Mouse (Mus musculus): Measurements from ENCODE around the gene Mdga1.

The Mdga1 gene

DNA sequence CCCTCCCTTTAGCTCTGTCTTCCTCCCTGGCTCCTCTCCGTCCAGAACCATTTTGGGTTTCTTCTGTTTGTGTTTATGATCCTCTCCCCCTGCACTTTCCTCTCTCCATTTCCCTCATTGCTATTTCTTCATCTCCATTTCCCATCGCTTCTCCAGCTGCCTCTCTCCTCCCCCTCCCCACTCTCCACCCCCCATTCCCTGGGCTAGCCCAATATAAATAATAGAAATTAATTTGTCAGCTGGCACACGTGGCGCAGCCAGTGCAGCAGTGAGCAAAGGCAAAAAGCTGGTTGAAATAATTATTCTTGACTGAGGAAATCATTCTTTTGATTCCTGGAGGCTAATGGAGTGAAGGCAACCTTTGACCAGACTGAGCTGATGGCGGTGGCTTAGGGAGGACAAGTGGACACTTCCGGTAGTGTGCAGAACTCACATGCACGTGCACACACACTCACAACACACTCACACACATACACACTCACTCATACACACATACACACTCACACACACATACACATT is at the start of gene Mdga1:
Mdga1 (minus strand) TSS at position 51 of the 519 bp plus-strand sequence.
- DNase-seq (ENCODE audit: extremely low read depth, insufficient read length, low spot score), result no peak

DNA sequence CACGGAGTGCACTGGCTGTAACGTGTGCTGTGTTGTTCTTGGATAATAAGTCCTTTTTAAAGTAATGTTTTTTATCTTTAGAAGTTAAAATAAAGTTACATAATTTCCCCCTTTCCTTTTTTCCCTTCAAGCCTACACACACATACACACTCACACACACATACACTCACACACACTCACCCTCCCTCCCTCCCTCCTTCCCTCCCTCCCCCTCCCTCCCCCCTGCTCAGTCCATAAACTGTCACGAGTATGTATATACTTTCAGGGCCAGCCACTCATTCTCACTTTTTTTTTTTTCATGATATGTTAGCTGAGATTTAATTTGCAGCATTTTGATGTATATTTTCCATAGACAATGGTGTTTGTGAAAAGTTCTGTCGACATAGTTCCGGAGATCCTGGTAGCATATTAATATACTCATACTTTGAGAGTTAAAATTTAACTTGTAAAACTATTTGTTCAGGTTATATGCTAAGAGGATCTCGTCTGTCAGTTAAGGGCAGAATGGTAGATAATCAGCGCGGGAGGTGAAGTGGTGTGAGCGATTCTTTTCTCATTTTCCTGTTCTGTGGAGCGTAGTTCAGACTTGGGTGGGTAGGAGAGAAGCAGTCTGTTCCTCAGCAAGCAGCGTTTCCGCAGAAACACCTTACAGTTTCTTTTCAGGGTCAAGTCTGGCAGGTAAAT is 49.2 kb upstream of the Mdga1 start:
- no peak for DNase-seq (ENCODE audit: extremely low read depth, insufficient read length, low spot score)

- DNase-seq (ENCODE audit: extremely low read depth, insufficient read length, low spot score), result no peak
These were observed 44.8 kb upstream of the Mdga1 start for GRCm38 (mm10) chr17:30014660-30015059.

GRCm38 (mm10) chr17:30008392-30008791 is 38.5 kb upstream of the Mdga1 start:
- DNase-seq (ENCODE audit: extremely low read depth, insufficient read length, low spot score), result no peak

DNA sequence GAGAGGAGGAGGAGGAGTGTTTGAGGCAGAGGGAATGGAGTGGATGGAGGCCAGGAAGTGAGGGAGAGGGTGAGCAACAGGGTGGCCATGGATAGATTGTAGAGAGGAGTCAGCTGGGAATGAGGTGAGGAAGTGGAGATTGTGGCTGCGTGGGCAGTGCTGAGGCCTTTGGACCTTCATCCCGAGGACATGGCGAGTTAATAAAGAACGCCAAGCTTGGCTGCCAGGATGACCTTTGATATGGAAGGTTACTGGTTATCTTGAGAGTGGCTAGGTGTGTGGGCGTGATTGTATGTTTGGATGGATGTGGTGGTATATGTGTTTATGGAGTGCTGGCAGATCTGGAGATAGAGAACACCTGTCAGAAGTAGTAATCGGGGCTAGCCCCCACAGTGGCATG is 38.0 kb upstream of the Mdga1 start:
- no peak for DNase-seq (ENCODE audit: extremely low read depth, insufficient read length, low spot score)

- DNase-seq (ENCODE audit: extremely low read depth, insufficient read length, low spot score), result no peak
These were observed 37.0 kb upstream of the Mdga1 start for GRCm38 (mm10) chr17:30006877-30007276.

DNA sequence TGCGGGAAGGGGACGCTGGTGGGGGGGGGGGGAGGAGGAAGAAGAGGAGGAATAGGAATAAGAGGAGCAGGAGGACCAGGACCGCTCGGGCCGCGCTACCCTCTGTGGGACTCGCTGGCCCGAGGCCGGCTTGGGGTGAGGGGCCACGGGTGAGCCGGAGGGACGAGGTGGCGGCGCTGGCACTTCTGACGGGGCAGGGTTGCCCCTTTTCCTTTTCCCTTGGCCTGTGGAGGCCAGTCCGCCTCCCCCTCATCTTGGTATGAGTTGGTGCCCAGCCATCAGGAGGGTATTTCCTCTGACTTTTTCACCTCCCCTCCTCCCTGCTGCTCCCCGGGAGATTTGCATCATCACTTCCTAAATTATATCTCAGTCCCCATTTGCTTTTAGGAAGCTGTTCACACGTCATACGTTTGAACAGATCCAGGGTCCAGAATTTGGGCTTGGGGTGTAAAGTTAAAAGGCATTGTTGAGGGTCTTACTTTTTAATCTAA is 35.6 kb upstream of the Mdga1 start:
- DNase-seq (ENCODE audit: extremely low read depth, insufficient read length, low spot score), result peak; percentile 68

DNA sequence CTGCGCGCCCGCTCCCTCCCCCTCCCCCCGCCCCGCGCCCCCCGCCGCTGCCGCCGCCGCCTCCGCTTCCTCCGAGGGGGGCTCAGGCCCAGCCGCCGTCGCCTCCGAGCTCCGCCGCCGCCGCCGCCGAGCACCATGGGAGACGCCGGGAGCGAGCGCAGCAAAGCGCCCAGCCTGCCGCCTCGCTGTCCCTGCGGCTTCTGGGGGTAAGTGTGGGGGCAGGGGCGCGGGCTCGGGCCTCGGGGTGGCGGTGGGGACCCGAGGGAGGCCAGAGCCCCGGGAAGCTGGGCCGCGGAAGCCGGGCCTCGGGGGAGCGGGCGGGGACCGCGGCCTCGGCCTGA is 35.2 kb upstream of the Mdga1 start:
- no peak for DNase-seq (ENCODE audit: extremely low read depth, insufficient read length, low spot score)

GRCm38 (mm10) chr17:30004203-30005102 is 34.6 kb upstream of the Mdga1 start, which contains the start of gene Zfand3:
TSS of gene Zfand3 (plus strand) at chr17:30004733.
- peak; percentile 96 for DNase-seq (ENCODE audit: extremely low read depth, insufficient read length, low spot score)

DNA sequence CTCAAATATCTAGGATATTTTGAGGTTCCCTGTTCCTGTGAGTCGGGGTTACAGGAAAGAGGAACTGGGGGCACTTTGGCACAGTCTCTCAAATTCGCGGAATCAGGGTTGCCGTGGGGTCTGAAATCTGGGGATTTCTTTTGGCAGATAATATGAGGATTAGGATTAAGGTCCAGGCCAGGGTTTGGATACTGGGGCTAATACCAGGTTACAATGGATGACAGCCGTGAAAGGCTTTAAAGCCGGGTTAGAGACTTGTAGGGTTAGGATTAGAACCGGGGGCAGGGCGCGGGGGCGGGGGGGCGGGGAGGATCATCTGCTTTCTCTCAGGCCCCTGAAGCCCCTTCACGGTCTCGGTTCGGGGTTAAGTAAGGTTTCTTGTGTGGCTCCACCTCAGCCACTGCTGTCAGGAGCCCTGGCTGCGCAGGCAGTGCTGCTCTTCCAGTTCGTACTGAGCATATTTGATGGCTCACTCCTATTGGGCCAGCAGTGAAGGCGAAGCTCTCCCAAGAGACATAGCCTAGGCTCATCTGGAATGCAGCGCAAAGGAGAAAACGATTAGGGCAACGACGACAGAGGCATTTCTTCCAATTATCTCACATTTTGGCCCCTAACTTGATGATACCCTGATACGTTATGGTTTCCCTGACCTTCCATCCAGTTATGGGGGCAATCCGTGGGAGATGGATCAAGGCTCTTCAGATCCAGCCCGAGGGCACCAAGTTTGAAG is 28.8 kb upstream of the Mdga1 start:
- DNase-seq (ENCODE audit: extremely low read depth, insufficient read length, low spot score), result no peak

- no peak for DNase-seq (ENCODE audit: extremely low read depth, insufficient read length, low spot score)
These were observed 27.8 kb upstream of the Mdga1 start for GRCm38 (mm10) chr17:29997726-29998125.

DNA sequence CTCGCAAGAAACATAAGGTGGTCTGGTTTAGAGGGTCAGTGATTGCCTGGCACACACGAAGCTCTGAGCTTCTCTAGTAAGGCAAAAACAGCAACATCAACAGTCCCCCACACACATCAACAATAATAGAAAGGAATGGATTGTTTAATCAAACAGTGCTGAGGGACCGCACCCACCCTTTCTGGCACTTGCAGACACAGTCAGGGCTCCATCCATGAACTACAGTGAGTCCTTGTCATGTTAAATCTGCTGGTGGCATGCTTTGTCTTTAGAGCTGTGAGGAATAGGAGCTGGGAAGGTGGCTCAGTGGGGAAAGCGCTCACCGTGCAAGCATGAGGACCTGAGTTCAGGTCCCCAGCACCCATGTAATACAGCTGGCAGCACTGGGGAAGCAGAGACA is 26.1 kb upstream of the Mdga1 start:
- DNase-seq (ENCODE audit: extremely low read depth, insufficient read length, low spot score), result no peak

DNA sequence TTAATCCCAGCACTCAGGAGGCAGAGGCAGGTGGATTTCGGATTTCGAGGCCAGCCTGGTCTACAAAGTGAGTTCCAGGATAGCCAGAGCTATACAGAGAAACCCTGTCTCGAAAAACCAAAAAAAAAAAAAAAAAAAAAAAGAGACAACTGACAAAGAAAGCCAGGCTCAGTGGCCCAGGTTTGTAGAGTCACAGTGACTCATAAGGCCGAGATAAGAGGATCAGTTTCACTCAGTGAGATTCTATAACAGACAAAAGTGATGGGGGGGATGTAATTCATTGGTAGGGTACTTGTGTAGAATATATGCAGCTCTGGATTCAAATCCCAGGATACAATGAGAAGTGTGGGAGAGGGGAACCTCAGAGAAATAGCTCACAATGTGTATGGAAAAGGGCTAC is 24.6 kb upstream of the Mdga1 start:
- no peak for DNase-seq (ENCODE audit: extremely low read depth, insufficient read length, low spot score)

DNA sequence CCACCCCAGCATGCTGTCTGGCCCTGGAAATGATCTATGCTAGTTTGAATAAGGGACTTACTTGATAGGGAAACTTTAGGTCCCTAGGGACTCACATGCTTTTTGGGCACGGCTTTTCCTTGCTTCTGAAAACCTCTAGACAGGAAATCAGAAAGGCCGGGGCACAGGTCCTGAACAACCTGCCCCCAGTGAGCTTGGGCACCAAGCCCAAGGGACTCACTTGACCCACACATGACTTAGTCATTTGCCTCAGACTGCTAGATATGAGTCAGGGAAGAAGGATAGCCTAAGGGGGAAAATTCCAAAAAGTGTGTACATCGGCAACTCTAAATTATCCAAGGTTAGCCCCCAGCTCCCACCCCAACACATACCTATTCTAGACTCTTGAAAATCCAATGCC is 24.1 kb upstream of the Mdga1 start:
- DNase-seq (ENCODE audit: extremely low read depth, insufficient read length, low spot score), result peak; percentile 67

DNA sequence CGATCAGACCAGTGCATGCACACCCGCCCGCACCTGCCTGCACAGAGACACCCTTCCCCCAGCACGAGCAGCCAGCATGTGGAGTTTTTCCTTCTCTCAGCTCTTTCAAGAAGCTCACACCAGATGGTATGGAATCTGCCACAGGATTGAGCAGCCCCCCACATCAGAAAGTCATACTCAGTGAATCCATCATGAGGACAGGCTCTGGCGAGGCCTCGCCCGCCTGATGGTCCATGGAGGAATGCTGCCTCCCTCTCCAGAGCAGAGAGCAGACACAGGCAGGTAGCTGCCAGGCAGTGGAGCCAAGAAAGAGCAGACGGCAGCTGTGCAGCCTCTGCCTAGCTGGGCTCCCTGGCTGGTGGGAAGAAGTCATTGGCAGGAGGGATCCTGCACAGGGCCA is 23.6 kb upstream of the Mdga1 start:
- DNase-seq (ENCODE audit: extremely low read depth, insufficient read length, low spot score), result peak; percentile 36

DNA sequence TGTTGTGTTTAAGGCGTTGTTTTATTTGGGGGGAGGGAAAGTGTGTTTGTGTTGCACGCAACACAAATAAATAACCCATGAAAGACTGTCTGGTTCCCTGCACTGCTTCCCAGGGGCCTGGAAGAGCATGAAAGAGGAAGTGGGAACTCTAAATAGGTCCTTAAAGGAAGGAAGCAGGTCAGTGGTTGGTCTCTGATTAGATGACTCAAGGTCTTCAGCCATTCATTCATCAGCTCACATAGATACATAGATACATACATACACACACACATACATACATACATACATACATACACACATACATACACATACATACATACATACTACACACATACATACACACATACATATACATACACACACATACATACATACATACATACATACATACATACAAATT is 21.0 kb upstream of the Mdga1 start:
- no peak for DNase-seq (ENCODE audit: extremely low read depth, insufficient read length, low spot score)

DNA sequence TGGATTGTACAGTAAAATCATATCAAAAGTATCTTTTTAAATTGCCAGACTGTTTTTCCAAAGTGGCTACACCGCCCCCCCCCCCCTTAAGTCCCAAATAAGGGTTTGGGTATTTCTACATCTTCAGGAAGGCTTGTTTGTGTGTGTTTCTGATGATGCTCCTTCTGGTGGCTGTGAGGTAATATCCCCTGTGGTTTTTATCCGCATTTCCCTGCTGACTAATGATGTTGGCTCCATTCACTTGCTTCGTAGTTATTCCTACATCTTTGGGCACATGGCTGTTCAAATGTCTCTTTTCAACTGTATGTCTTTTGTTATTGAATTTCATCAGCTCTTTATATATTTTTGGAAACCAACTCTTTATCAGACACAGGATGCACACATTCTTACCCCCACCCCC is 20.2 kb upstream of the Mdga1 start:
- peak; percentile 31 for DNase-seq (ENCODE audit: extremely low read depth, insufficient read length, low spot score)

DNA sequence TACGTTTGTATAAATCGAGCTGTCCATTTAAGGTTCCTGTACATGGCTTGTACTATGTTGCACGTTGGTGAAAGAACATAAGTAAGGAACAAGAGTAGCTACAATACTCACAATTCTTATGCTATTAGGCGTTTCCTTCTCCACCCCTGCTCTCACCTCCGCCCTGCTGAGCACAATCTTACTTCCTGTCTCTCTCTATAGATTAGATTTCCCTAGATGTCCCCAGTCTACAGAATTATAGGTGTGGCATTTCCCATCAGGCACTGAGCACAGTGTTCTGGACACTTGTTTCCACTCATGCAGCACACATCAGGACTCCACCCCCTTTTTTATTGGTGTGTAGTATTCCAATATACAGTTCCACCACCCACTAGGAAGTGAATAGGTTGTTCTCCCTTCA is 19.8 kb upstream of the Mdga1 start:
- no peak for DNase-seq (ENCODE audit: extremely low read depth, insufficient read length, low spot score)

GRCm38 (mm10) chr17:29988141-29988540 is 18.3 kb upstream of the Mdga1 start:
- no peak for DNase-seq (ENCODE audit: extremely low read depth, insufficient read length, low spot score)

- no peak for DNase-seq (ENCODE audit: extremely low read depth, insufficient read length, low spot score)
These were observed 15.6 kb upstream of the Mdga1 start for GRCm38 (mm10) chr17:29985534-29985933.

DNA sequence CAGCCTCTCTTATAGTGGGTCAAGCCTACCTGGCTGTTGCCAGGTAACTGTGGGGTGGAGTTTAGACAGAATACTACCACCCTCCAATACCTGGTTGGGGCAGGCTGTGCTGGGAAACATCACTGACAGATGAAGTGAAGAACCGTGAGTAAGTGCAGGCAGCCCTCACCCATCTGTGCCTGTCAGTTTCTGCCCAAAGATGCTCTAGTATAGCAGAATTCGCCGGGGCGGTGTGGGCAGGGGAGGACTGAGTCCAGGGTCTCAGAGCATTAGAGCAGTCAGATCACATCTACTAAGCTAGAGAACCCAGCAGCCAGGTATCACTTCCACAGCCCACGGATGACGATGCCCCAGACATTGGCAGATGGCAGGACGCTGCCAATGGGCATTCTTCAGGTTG is 15.0 kb upstream of the Mdga1 start:
- no peak for DNase-seq (ENCODE audit: extremely low read depth, insufficient read length, low spot score)

Data from 3134 (cell line).